Comparison of ENCODE assay signal across 20 mouse cellular contexts in the genomic region with DNA sequence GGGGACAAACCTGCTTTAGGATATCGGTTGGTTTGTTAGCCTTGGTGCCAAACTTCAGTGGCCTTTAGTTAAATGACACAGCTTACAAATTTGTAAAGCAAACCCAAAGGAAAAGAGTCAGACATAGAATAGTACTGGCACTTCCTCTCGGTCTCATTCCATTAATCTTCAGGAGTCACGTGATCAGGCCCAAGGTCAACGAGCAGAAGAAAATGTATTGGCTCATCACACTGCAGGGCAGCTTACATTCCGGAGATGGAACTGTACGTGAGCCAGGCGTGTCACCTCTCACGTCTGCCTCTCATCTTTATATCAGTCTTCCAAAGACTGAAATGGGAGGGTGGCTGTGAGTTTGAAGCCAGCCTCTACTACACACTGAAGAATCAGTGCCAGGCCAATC.
DNase-seq lines count a peak whose midpoint lies in the region; ATAC-seq and TF ChIP-seq lines count a peak whose summit lies in the region.
"Had no signal": no experiment of that assay in that cellular context is flagged by ENCODE, and none has a peak within 500 bp of the region (broad histone marks: within the 10 kb centered on the region; RNA-seq: fewer than 3 reads in every experiment).

No protein-coding gene starts in this region.

- intact Hi-C loops in left cerebral cortex, adult 2 months (cut with DNase I) = loop anchor here (5.0 kb wide), 1 partner anchor 57 kb away; no protein-coding TSS in a partner anchor

- 35% methylated on average over 8 of the region's 8 CpGs for WGBS in kidney, postnatal 0 days
- WGBS in hindbrain, embryonic 14.5 days = 80% methylated on average over 8 of the region's 8 CpGs

- TF ChIP-seq CTCF in left cerebral cortex, adult 2 months (IDR thresholded peaks at IDR 0.05) = no peak
- no peak for TF ChIP-seq CTCF in kidney, postnatal 0 days (IDR thresholded peaks at IDR 0.05; ENCODE audit: low read depth)

- no peak overlapping the region for H3K4me2 ChIP-seq in kidney, postnatal 0 days (ENCODE audit: low read length)
- no peak overlapping the region for H3K4me2 ChIP-seq in hindbrain, embryonic 14.5 days (replicated peaks)
- H3K4me2 ChIP-seq: lung, embryonic 15.5 days; midbrain, embryonic 12.5 days; neural tube, embryonic 13.5 days had no signal

- no peak overlapping the region for H3K9ac ChIP-seq in kidney, postnatal 0 days (ENCODE audit: low read depth, low read length)
- H3K9ac ChIP-seq in hindbrain, embryonic 14.5 days = no peak overlapping the region
- H3K9ac ChIP-seq: lung, embryonic 15.5 days; midbrain, embryonic 12.5 days; neural tube, embryonic 13.5 days had no signal

- no peaks in the 10 kb centered on the region for H3K36me3 ChIP-seq in kidney, postnatal 0 days (ENCODE audit: insufficient read depth, low read length)
- H3K36me3 ChIP-seq in hindbrain, embryonic 14.5 days (replicated peaks; ENCODE audit: control insufficient read depth, insufficient read depth) = no peaks in the 10 kb centered on the region
- H3K36me3 ChIP-seq: lung, embryonic 15.5 days; midbrain, embryonic 12.5 days; neural tube, embryonic 13.5 days had no signal

- peak overlapping the region; percentile 6; the same call in 1 of the 2 replicates for H3K27ac ChIP-seq in left cerebral cortex, adult 2 months
- H3K27ac ChIP-seq in kidney, postnatal 0 days = no peak overlapping the region
- no peak overlapping the region for H3K27ac ChIP-seq in hindbrain, embryonic 14.5 days
- H3K27ac ChIP-seq: heart, adult 2 months; lung, embryonic 15.5 days; midbrain, embryonic 12.5 days; neural tube, embryonic 13.5 days had no signal

- no peak overlapping the region for H3K4me3 ChIP-seq in left cerebral cortex, adult 2 months
- H3K4me3 ChIP-seq in kidney, postnatal 0 days (replicated peaks; ENCODE audit: low read depth, low read length) = no peak overlapping the region
- H3K4me3 ChIP-seq in hindbrain, embryonic 14.5 days (replicated peaks; ENCODE audit: low read length) = no peak overlapping the region
- H3K4me3 ChIP-seq: erythroblast, embryonic 14.5 days; heart, adult 2 months; lung, embryonic 15.5 days; midbrain, embryonic 12.5 days; neural tube, embryonic 13.5 days had no signal

- peak; percentile 25; the same call in 1 of the 2 replicates for ATAC-seq in kidney, postnatal 0 days (replicated peaks; ENCODE audit: low FRiP score, low read depth)
- ATAC-seq in hindbrain, embryonic 14.5 days (ENCODE audit: low FRiP score) = no peak
- ATAC-seq in frontal cortex, adult (ENCODE audit: low TSS enrichment) = no peak
- ATAC-seq: forebrain, embryonic 14.5 days; inflammation-experienced regulatory T-cells, adult 6 months had no signal

- no peaks in the 10 kb centered on the region; the same call in 1 of the 2 replicates for H3K27me3 ChIP-seq in kidney, postnatal 0 days (ENCODE audit: insufficient read depth, low read length)
- no peaks in the 10 kb centered on the region for H3K27me3 ChIP-seq in hindbrain, embryonic 14.5 days (ENCODE audit: control insufficient read depth, insufficient read depth, low read length)
- H3K27me3 ChIP-seq: lung, embryonic 15.5 days; midbrain, embryonic 12.5 days; neural tube, embryonic 13.5 days had no signal

- H3K9me3 ChIP-seq in kidney, postnatal 0 days (replicated peaks; ENCODE audit: low read length) = no peaks in the 10 kb centered on the region; the same call in 1 of the 2 replicates
- H3K9me3 ChIP-seq in hindbrain, embryonic 14.5 days (ENCODE audit: control insufficient read depth, low read length) = no peaks in the 10 kb centered on the region
- H3K9me3 ChIP-seq: lung, embryonic 15.5 days; midbrain, embryonic 12.5 days; neural tube, embryonic 13.5 days had no signal

- DNase-seq in adrenal gland, adult (ENCODE audit: inconsistent age in 2 of 2, low spot score in 1 of 2) = peak; percentile 70 to 80
- no peak for DNase-seq in adrenal gland, postnatal 4 days (ENCODE audit: low spot score in 2 of 2)
- no peak for DNase-seq in left cerebral cortex, adult 2 months (ENCODE audit: extremely low spot score in 1 of 2, low spot score in 2 of 2)
- DNase-seq in left cerebral cortex, adult 8-10 months (ENCODE audit: low spot score in 2 of 2) = no peak
- peak; percentile 68 for DNase-seq in adrenal gland, adult 2 months
- peak; percentile 39 for DNase-seq in kidney, postnatal 0 days (ENCODE audit: low spot score)
- DNase-seq in hindbrain, embryonic 14.5 days (ENCODE audit: low spot score) = no peak
- DNase-seq: cerebellum, adult 18-20 months; heart, adult 2 months; layer of hippocampus, postnatal 36 days; left cerebral cortex, postnatal 4 days; right cerebral cortex, postnatal 4 days; thymus, postnatal 4 days had no signal

- no peaks in the 10 kb centered on the region for H3K4me1 ChIP-seq in kidney, postnatal 0 days (replicated peaks; ENCODE audit: insufficient read depth, low read length)
- no peaks in the 10 kb centered on the region for H3K4me1 ChIP-seq in hindbrain, embryonic 14.5 days (replicated peaks; ENCODE audit: control insufficient read depth, insufficient read depth, low read length)
- H3K4me1 ChIP-seq: midbrain, embryonic 12.5 days; neural tube, embryonic 13.5 days had no signal

Comparison
In these comparisons a context has a peak if more than half of its experiments do, and no peak if none do; other contexts are left out.
1. DNase-seq: peak in adrenal gland, adult (2 of 2), adrenal gland, adult 2 months (single experiment) and kidney, postnatal 0 days (single experiment); none in adrenal gland, postnatal 4 days (0 of 2), left cerebral cortex, adult 2 months (0 of 2), left cerebral cortex, adult 8-10 months (0 of 2) and hindbrain, embryonic 14.5 days (single experiment).